Mouse (Mus musculus) intestine, postnatal 0 days (tissue): Measurements from ENCODE around the gene Cd27. TPM values are rescaled to one million over a fixed set of nuclear protein-coding genes. Genes with fewer than 3 reads are reported as not detected.

Source experiments
- ATAC-seq: fragments of 200-750 bp; cut with Nextera tagmentation; 2 replicates; pipeline ENCODE4 v1.8.0; 2017; ENCODE audit warnings: mild to moderate bottlenecking, moderate TSS enrichment, moderate library complexity
- H3K27ac ChIP-seq: fragments of 300-500 bp; sonication (generic); 2 replicates; pipeline ENCODE4 v1.5.1; 2014; ENCODE audit warnings: mild to moderate bottlenecking, low read depth, low read length, moderate library complexity
- H3K27me3 ChIP-seq: fragments of 300-500 bp; sonication (generic); replicated peaks from 2 replicates; pipeline ENCODE4 v1.6.1; 2014; ENCODE audit warnings: low read length, mixed read lengths; ENCODE audit not compliant: control insufficient read depth, insufficient read depth
- H3K36me3 ChIP-seq: fragments of 300-500 bp; sonication (generic); 2 replicates; pipeline ENCODE4 v1.6.1; 2014; ENCODE audit warnings: mild to moderate bottlenecking, moderate library complexity; ENCODE audit not compliant: control insufficient read depth, insufficient read depth
- H3K4me1 ChIP-seq: fragments of 300-500 bp; sonication (generic); replicated peaks from 2 replicates; pipeline ENCODE4 v1.6.1; 2014; ENCODE audit warnings: antibody characterized with exemption, low read length, mixed read lengths; ENCODE audit not compliant: control insufficient read depth, insufficient read depth
- H3K4me2 ChIP-seq: fragments of 300-500 bp; sonication (generic); replicated peaks from 2 replicates; pipeline ENCODE4 v1.6.1; 2014; ENCODE audit warnings: low read depth, mild to moderate bottlenecking, moderate library complexity
- H3K4me3 ChIP-seq: fragments of 300-500 bp; sonication (generic); 2 replicates; pipeline ENCODE4 v1.5.1; 2014; ENCODE audit warnings: low read depth, low read length
- H3K9ac ChIP-seq: fragments of 300-500 bp; sonication (generic); 2 replicates; pipeline ENCODE4 v1.6.1; 2014; ENCODE audit warnings: mild to moderate bottlenecking, low read depth, low read length
- H3K9me3 ChIP-seq: fragments of 300-500 bp; sonication (generic); 2 replicates; pipeline ENCODE4 v1.6.1; 2016; ENCODE audit warnings: mixed run types; ENCODE audit not compliant: control insufficient read depth
- CTCF ChIP-seq: sonication (generic); IDR thresholded peaks from 2 replicates; pipeline ENCODE4 v1.5.1; 2016; ENCODE audit warnings: low read depth, mild to moderate bottlenecking, control low read depth, antibody characterized with exemption, moderate library complexity
- WGBS: fragments of 180-500 bp; shearing (Covaris S2); extraction: QIAGEN DNeasy Blood & Tissue Kit; methylation state at CpG from one replicate; pipeline ENCODE4 v1.1.7; 2014; 5-methylcytosine and 5-hydroxymethylcytosine counted together
- polyA plus RNA-seq: library from polyadenylated mRNA; unstranded; fragments of >200 nt; fragmentation: Nextera tagmentation; extraction: Ambion mirVana; gene quantifications from 2 replicates; pipeline ENCODE4 v1.2.1, GENCODE M21; 2015

Gene Cd27
- polyA plus RNA-seq, 1 experiment from 2014 or later, result 0.78 TPM

- no peak for ATAC-seq
- no peak for TF ChIP-seq CTCF
- Histone ChIP-seq H3K9me3 (no peaks in the 10 kb centered on the region), H3K36me3 (0 out of 2 replicates have a peak, but pooled peaks cover 8% of the 10 kb centered on the region), H3K4me2 (no peak overlapping the region), H3K4me1 (no peaks in the 10 kb centered on the region; the same call in 1 of the 2 replicates), H3K27ac (no peak overlapping the region), H3K9ac (no peak overlapping the region), H3K27me3 (0 out of 2 replicates have a peak, but pooled peaks cover 3% of the 10 kb centered on the region), H3K4me3 (no peak overlapping the region)
- WGBS, result 76% methylated on average over 6 of the region's 6 CpGs
Measured at GRCm38 (mm10) chr6:125213715-125214114, 23.1 kb downstream of the Cd27 start.

DNA sequence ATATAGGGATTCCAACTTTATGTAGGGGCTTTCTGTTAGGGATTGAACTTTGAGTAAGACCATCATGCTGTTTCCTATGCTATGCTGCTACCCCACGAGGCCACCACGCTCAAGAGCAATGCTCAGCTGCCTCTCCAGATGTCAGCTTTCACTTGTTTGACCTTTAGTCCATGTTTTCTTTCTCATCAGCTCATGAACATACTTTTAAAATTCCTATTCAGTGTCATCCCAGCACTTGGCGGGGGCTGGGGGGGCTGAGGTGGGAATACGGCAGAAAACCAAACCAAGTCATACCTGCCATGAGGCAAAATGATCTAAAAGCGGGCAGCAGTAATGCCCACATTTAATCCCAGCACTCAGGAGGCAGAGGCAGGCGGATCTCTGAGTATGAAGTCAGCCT, 23.7 kb downstream of the Cd27 start:
- H3K36me3 ChIP-seq, result 0 out of 2 replicates have a peak, but pooled peaks cover 2% of the 10 kb centered on the region
- H3K4me1 ChIP-seq, result no peaks in the 10 kb centered on the region; the same call in 1 of the 2 replicates
- no peak overlapping the region for H3K4me2 ChIP-seq
- TF ChIP-seq CTCF, result no peak
- H3K9ac ChIP-seq, result no peak overlapping the region
- 64% methylated on average over 6 of the region's 6 CpGs for WGBS
- ATAC-seq, result no peak
- 0 out of 2 replicates have a peak, but pooled peaks cover 3% of the 10 kb centered on the region for H3K27me3 ChIP-seq
- no peak overlapping the region for H3K27ac ChIP-seq
- H3K4me3 ChIP-seq, result no peak overlapping the region
- H3K9me3 ChIP-seq, result no peaks in the 10 kb centered on the region

DNA sequence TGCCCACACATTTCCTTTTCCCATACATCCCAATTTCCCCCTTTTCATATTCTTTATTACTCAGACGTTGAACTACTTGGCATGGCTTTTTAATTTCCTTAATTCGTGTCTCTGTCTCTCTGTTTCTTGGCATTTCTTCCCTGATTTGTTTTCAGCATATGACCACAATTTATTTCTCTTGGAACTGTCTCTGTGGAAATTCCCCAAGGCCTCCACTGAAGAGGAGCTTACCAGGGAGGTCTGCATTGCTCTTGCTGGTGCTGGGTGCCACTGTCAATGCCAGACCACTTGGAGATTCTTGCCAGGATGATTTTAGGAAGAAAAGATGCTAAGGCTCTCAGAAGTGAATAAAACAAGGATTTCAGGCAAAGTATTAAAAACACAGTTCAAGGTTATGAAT, 24.2 kb downstream of the Cd27 start:
- no peak overlapping the region for H3K4me3 ChIP-seq
- TF ChIP-seq CTCF, result no peak
- WGBS, result 28% methylated on average over 2 of the region's 2 CpGs
- H3K9ac ChIP-seq, result no peak overlapping the region
- no peak overlapping the region for H3K27ac ChIP-seq
- H3K27me3 ChIP-seq, result 0 out of 2 replicates have a peak, but pooled peaks cover 3% of the 10 kb centered on the region
- H3K4me2 ChIP-seq, result no peak overlapping the region
- H3K4me1 ChIP-seq, result no peaks in the 10 kb centered on the region; the same call in 1 of the 2 replicates
- H3K36me3 ChIP-seq, result no peaks in the 10 kb centered on the region
- no peaks in the 10 kb centered on the region for H3K9me3 ChIP-seq
- no peak for ATAC-seq

- ATAC-seq, result no peak
- H3K4me3 ChIP-seq, result no peak overlapping the region
- H3K27me3 ChIP-seq, result 0 out of 2 replicates have a peak, but pooled peaks cover 3% of the 10 kb centered on the region
- H3K27ac ChIP-seq, result no peak overlapping the region
- no peak overlapping the region for H3K4me2 ChIP-seq
- WGBS, result 95% methylated on average over 1 of the region's 1 CpGs
- TF ChIP-seq CTCF, result peak; percentile 33
- no peaks in the 10 kb centered on the region for H3K36me3 ChIP-seq
- no peak overlapping the region for H3K9ac ChIP-seq
- H3K9me3 ChIP-seq, result no peaks in the 10 kb centered on the region
- no peaks in the 10 kb centered on the region for H3K4me1 ChIP-seq
Measured at GRCm38 (mm10) chr6:125210436-125210835, 26.4 kb downstream of the Cd27 start.

- no peak for ATAC-seq
- Histone ChIP-seq H3K4me1 (no peaks in the 10 kb centered on the region), H3K4me3 (no peak overlapping the region), H3K4me2 (no peak overlapping the region), H3K27me3 (no peaks in the 10 kb centered on the region), H3K9ac (no peak overlapping the region), H3K9me3 (no peaks in the 10 kb centered on the region), H3K36me3 (peaks cover 5% of the 10 kb centered on the region; the same call in 1 of the 2 replicates), H3K27ac (no peak overlapping the region)
- no peak for TF ChIP-seq CTCF
- 81% methylated on average over 5 of the region's 5 CpGs for WGBS
Measured at GRCm38 (mm10) chr6:125197166-125197565, 39.6 kb downstream of the Cd27 start.

- H3K36me3 ChIP-seq, result peaks cover 5% of the 10 kb centered on the region; the same call in 1 of the 2 replicates
- ATAC-seq, result no peak
- no peaks in the 10 kb centered on the region for H3K9me3 ChIP-seq
- TF ChIP-seq CTCF, result no peak
- no peaks in the 10 kb centered on the region for H3K27me3 ChIP-seq
- no peak overlapping the region for H3K27ac ChIP-seq
- no peaks in the 10 kb centered on the region for H3K4me1 ChIP-seq
- no peak overlapping the region for H3K9ac ChIP-seq
- 78% methylated on average over 3 of the region's 3 CpGs for WGBS
- H3K4me3 ChIP-seq, result no peak overlapping the region
- no peak overlapping the region for H3K4me2 ChIP-seq
Measured at GRCm38 (mm10) chr6:125196301-125196700, 40.5 kb downstream of the Cd27 start.
